Mouse (Mus musculus) neutrophil, adult 5-6 weeks (primary cell): Measurements from ENCODE around the gene Nalcn. TPM values are rescaled to one million over a fixed set of nuclear protein-coding genes. Genes with fewer than 3 reads are reported as not detected.

Experiments
- ATAC-seq: fragments of 151-379, 151-347 bp; 2 replicates; pipeline ENCODE4 v1.8.0; 2017; ENCODE audit warnings: mild to moderate bottlenecking, moderate TSS enrichment; ENCODE audit not compliant: insufficient number of reproducible peaks, poor library complexity, low FRiP score, severe bottlenecking; ENCODE audit errors: extremely low read depth
- total RNA-seq: library from RNA; stranded (forward); fragments of 200-1000 nt; gene quantifications from 2 replicates; pipeline ENCODE4 v1.2.3, GENCODE M21; 2017

Nalcn gene
- total RNA-seq, 1 experiment from 2014 or later: 0.12 TPM

DNA sequence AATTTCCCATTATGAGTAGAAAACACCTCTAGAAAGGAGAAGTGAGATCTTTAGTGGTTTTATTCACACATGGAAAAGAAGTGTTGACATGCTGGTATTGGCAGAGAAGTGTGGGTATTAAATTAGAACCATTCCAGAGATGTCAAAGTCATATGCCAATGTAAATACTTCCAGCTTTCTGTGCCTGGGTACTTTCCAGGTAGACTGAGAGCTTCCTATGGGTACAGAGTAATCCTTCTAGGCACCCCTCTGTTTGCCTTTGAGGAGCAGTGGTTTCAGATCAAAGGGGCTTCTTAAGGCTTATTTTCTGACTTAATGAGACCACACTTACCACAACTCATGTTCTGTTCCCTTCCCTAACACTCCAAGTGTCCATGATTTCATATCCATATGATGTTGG is 97.8 kb downstream of the Nalcn start:
- ATAC-seq: no peak

DNA sequence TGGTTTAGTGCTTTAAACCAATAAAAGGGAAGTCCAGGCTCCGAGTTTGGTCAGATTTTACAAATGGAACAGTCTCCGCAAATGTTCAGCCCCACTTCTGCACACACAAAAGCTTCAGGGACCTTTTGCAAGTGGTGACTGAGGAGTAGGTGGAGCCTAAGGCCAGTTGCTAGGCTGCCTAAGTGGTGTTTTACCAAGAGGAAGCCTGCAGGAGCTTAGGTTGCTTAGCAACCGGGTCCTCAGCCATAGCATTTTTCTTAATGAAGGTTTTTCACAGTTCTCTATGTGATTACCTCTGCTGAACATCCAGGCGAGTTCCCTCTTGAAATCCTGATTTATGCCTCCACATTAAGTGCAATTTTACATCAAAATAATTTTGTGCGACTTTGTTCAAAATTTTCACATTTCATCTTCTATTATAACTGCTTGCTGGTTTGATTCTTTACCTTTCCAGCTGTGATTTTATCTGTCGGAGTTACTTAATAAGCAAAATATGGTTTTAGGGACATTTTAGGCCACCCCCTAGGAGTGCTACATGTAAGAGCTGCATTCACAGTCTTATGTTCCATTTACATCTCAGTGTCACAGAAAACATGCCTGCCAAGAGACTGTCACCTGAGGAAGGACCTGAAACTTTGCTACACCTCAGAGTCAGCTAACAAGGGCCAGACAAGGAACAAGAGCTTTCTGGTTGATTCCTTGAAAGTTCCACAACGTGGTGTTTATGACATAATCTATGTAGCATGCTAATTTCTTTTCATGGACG is 113.4 kb downstream of the Nalcn start:
- no peak for ATAC-seq

DNA sequence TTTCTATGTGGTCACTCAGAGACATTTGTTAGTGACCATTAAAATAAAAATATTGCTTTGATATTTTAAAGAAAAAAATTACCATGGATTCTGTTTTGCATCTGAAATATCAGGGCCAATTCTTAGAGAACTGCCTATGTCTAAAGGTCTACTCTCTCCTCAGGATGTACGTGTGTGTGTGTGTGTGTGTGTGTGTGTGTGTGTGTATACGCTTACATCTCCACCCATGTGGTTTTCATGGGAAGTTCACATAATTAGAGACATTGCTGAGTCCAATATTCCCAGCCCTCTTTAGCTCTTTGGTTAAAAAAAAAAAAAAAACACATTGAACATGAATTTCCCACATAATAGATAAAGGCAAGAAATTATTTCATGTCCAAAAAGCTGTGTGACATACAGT is 114.0 kb downstream of the Nalcn start:
- ATAC-seq: no peak

DNA sequence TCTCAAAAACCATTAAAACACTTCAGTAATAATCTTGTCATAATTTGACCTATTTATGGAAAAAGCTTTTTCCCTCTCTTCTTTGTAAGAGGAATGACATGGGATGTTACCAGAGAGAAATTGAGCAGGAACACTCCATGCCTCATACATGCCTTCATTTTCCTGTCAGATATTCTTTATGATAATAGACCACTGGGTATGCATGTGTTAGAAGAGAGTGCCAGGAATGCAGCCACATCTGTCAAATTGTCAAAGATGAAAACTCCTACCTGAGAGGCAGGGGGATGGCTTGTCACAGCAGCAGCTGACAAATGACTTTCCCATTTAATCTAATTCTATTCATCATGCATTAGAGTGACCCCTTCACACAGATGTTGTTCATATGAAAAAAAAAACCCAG is 131.4 kb downstream of the Nalcn start:
- no peak for ATAC-seq

DNA sequence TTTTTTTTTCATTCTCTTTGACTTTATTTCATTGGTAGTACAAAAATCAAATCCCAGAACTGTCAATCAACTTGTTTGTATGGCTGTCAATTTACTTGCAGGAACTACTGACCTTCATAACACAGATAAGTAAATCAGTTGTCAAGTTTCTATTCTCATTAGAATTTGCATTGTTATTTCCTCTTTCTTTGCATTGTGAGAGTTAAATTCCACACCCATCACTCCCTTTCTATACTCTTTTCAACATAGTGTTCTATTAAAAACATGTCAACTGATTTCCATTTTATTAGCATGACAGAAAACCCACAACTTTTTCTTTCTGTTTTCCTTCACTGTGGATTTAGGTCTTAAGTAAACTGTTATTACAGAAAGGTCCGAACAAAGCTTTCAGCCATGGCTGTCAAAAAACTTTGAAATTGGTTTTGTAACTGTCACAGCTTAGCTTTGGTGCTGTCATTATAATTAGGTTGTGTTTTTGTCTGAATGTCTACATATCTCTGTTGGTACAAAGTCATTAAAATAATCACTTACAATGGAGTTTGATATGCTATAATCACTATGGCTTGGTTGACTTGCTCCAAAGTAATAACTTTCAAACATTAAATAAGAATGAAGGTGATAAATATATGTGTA is 138.3 kb downstream of the Nalcn start:
- ATAC-seq: no peak

DNA sequence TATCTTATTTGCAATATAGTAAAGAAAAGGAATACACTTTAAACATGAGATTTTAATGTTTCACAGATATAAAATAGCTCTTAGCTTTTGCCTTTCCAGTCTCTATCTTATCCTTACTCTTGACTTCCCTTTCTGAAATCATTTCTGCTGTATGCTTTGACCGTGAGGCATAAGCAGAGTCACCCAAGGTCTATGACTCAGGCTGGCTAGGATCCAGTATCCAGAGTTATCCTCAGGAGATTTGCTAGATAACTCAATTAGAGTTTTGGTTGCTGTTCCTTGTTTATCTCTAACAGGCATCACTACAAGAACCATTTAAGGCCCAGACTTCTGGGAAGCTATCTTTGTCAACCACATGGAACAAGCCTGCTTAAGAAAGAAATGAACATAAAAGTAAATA is 164.9 kb downstream of the Nalcn start:
- no peak for ATAC-seq

DNA sequence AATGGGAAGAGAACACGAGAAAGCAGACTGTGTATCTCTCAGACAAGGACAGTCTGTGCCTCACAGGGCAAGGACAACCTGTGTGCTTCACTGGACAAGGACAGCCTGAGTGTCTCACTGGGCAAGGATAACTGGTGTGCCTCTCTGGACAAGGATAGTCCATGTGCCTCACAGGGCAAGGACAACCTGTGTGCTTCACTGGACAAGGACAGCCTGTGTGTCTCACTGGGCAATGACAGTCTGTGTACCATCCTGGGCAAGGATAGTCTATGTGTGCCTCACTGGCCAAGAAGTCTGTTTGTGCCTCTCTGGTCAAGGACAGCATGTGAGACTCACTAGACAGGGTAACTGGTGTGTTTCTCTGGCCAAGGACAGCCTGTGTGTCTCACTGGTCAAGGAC is 180.9 kb downstream of the Nalcn start:
- ATAC-seq: peak; percentile 6; the same call in 1 of the 2 replicates

DNA sequence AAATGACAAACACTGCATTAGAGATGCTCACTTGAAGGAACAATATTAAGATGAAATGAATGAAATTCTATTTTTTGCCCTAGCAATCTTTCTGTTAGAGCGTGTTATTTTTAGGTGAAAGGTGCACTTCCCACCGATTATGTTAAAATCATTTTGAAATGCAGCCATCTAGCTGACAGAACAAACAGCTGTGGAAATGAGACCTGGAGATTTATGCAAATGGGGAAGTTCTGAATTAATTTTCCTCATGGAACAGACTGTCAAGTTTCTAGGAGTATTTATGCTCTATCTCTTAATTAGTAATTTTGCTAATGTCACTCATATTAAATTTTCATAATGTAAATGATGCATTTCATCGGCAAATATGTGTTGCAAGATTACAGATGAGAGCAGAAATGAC is 191.4 kb downstream of the Nalcn start:
- ATAC-seq: no peak

DNA sequence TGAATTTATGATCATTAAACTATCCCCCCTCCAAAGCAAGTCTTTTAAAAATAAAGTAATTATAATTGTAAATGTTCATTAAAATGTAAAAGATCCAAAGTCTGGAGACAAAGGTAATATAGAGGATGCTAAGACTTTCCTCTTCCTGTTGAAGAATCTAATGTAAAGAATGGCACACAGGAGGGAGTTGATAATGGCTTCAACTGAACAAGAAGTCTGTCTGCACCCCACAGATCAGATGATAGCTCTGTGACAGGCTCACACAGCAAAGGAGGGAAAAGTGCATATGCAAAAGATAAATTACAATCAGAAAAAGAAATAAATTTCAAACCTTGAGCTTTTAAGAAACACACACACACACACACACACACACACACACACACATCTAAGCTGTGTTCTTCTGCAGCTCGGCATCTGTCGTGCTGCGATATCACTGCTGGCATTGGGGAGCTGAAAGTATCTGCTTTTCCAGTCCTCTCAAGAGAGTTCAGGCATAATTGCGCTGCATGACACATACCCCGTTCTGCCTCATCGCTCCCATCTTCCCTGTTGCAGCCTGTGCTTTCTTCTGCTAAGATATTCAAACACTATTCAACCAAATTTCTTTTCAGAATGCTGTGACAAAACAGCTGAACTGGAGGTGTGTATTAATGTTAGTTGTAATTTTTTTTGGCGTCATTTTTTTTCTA is 250.6 kb downstream of the Nalcn start:
- no peak for ATAC-seq

DNA sequence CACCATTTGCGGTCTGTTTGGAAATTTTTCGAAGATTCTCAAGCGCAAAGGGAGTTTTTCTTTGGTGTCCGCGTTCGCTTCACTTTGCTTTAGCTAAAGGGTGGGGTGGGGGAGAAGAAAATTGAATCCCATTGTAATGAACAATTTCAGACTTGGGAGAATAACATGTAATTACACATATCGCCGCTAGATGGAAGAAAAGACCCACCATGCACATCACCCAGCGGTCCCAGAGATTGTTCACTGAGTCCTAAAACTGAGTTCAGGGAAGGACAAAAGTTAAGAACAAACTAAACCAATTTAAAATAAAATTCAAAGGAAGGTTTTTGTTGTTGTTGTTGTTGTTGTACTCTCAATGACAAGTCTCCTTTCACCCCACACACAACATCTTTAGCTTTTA is 255.4 kb downstream of the Nalcn start:
- ATAC-seq: no peak

DNA sequence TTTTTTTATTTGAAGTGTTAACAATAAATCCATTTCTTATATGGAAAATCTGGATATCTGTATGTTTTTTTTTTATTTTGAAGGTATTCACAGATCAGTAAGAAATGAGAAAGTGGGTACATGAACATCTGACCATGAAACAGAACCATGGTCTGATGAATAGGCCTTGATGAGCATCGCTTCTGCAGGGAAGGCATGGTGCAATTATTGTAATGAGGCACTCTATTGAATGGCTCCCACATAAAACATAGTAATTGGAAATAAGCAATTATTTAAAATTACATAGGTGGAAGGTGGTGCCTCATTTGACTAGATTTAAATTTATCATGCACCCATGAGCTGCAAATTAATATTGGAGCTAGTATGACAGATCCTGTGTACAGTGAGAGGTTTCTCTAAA is 267.3 kb downstream of the Nalcn start:
- no peak for ATAC-seq

DNA sequence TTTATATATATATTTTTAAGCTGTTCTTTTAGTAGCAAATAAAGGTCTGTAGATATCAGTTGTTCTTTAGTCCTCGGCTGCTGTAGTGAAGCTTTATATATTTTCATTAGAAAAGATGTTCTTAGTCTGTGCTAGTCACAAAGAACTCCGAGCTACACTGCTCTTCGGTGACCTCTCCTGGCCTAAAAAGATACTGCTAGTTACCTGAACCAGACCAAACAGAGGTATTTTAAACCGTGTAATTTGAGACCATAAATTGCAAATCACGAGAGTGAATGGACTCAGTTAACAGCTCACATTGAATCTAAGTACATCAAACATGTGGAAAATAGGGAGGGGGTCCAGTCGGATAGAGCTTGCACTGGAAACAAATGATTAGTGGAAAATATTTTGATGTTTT is 274.0 kb downstream of the Nalcn start:
- ATAC-seq: no peak

DNA sequence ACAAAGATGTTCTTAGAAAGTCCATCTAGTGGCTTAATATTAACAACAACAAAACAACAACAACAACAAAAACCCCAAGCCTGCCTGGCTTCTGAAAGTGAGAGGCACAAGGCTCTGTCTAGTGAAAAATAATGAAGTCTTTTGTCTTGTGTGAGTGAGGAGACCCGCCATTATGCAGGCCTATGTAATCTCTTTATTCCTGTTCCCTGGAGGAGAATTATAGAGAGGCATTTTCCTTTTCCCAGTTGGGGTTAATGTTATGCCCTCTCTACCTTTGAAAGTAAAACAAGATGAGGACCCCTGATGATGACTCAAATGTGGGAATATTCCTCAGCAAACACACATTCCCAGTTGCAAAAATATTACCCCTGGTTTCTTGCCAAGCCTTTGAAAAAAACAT is 295.1 kb downstream of the Nalcn start:
- ATAC-seq: no peak

DNA sequence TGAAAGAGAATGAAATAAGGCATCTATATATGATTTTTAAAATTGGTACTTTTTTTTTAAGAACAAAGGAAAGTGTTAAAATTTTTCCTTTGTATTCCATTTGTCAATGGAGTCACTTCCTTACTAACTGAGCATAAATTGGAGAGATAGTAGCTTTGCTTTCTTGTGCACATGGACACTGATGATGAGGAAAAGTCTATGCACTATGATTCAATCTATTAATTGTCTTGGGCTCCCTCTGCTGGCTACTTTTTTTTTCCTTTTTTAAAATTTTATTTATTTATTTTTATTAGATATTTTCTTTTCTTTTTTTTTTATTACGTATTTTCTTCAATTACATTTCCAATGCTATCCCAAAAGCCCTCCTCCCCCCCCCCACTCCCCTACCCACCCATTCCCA is 312.6 kb downstream of the Nalcn start:
- ATAC-seq: no peak

DNA sequence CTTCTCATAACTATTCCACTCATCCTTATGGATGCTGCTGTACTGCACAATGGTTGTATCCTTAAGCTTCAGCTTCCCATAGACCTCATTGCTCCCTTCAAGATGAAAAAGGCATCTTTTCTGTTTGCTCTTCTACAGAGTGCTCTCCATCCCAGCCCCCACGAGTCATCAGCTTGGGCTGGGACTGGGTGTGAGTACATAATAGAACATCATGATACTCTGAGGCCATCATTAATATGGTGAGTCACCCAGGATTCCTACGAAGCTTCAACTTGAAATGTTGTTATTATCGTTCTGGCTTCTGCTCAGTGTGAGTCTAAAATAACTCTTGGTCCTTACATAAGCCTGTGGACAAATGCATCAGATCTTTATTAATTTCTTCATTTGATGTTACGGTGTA is 314.6 kb downstream of the Nalcn start:
- no peak for ATAC-seq

DNA sequence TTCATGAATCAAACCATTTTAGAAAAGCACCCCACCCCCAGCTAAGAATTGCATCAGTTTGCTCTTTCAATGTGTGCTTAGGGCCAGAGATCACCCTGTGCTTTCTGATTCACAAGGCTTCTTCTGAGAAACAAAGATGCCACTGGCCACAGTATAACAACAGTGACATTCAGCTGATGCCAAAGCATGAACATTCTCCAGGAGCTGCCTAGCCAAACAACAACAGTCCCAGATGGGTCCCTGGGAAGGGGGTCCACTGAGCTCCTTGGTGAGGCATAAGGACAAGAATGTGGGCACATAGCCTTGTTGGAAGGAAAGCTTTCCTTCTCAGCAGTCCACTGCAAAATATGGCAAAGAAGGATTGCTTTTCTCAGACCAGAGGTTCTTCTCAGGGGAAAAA is 330.9 kb downstream of the Nalcn start:
- ATAC-seq: no peak

DNA sequence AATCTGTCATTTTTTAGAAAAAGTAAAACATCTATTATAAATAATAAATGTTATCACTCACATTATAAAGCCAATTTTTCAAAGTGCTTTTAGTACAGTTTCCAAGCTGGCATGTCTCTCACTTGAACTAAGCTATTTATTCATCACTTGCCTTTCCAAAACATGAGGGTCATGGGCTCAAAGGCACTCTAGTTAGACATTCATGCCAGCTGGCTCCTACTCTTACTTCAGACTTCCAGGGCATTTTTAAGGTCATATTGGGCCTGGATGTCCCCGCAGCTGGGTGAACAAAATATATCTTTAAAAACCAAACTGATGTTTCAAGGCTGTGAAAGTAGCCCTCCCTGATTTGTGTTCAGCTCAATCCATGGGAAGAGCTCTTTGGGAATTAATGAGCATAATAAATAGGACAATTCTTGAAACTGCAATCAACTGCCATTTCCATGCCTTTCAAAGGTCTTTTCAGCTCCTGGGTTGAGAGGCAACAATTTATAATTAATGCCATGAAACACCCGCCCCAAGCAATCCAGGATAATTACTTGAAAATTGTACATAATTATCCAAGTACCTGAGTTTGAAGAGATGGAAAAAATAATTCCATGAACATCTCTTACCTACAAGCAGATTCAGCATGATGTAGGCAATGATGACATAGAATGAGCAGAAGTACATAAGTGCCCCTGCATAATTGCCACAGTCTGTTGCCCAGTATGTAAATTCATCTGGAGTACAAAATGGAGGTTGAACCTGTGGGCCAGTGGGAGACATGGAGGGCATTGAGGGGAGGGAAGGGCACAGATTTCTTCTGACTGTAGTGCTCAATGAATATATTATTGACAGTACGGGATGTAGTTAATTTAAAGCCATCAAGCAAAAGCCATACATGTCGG is 335.6 kb downstream of the Nalcn start:
- ATAC-seq: no peak

DNA sequence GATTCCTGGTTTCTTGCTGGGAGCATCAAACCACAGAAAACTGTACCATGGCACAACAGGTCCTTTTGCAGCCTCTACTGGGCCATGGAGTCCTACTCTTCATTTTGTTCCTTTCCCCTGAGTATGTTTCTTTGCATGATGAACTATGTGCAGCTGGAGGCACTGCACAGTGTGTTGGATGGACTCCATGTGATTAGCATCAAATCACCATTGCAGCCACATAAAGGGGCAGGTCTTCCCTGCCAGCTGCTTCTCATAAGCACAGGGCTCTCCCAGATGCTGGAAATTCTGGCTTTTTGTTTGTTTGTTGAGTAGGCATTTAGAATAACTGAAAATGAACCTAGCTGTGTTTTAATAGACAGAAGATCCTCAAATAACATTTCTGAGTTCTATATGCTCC is 344.8 kb downstream of the Nalcn start:
- no peak for ATAC-seq

DNA sequence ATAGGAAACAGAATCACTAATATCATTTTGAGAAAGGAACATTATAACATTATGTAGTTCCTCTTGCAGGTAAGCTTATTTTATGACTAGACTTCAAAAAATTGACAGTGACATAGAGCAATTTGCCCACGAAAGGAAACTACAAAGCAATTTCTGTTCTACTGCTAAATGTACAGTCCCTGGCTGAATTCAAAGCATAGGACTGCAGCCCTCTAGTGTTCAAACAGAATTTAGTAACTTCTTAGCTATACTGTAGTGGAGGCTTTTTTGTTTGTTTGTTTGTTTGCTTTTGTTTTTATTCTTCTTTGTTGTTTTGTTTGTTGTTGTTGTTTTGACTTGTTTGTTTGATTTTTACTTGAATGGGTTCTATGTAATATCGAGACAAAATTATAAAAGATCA is 354.8 kb downstream of the Nalcn start:
- ATAC-seq: no peak
